Mouse (Mus musculus) testis, adult 2 months (tissue): Measurements from ENCODE around the gene Cdh22.
A peak's percentile ranks its signal among the peaks of the same experiment; 100 is the strongest.

ENCODE experiments used
- CTCF ChIP-seq: fragments of 200-500 bp; IDR thresholded peaks from 2 replicates; pipeline ENCODE4 v1.5.1; 2012; ENCODE audit warnings: low read depth, mild to moderate bottlenecking, inconsistent platforms, low read length, moderate library complexity; ENCODE audit not compliant: control insufficient read depth, insufficient read depth, insufficient replicate concordance
- POLR2A ChIP-seq: fragments of 200-500 bp; IDR thresholded peaks from 2 replicates; pipeline ENCODE4 v1.6.1; 2012; ENCODE audit warnings: low read depth, mild to moderate bottlenecking, inconsistent platforms, low read length, moderate library complexity; ENCODE audit not compliant: control insufficient read depth

DNA sequence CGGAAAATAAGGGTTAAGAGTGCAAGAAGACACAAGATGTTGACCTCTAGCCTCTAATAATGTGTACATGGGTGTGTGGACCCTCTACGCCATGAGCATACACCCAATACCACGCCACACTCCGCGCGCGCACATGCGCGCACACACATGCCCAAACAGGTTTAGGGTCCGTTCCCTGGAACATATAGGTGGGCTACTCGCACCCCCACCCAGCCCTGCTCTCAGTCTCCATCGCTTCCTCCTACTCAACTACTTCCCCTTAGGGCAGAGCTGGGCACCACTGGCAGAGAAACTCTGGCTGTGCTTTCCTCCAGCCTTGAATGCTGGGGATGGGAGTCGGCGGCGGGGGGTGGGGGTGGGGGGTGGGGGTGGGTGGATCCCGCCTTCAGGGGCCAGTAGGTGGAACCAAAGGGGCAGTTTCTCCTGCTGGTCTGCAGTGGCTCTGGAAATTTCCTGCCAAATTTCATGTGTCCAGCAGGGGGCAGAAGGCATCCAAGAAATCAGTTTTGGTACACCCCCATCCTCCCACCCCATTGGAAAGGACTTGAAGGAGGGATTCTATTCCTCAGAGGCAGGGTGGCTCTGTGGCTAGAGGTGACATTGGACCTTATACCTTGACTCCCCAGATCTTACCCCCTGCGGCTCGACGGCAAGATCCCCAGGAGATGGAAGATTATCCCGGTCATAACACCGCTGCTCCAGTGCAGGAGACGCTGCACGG is 164.4 kb downstream of the Cdh22 start:
- TF ChIP-seq POLR2A = no peak
- peak; percentile 15; the same call in 1 of the 2 replicates for TF ChIP-seq CTCF
